Mouse (Mus musculus) left cerebral cortex, adult 9 months (tissue): ENCODE measurements at regions not wholly inside any gene's neighbourhood (a gene's known extent, or its start where the extent isn't known, plus 50 kb on each side); places are given as distances from the start of the nearest gene placed in this dataset.

Experiments
- DNase-seq, 2 experiments: peaks; one replicate each; pipeline ENCODE4 v3.0.0; 2022; ENCODE audit warnings: low spot score in 2 of 2

GRCm38 (mm10) chr1:35925301-35925700 lies 142.9 kb upstream of the Hs6st1 start:
- no peak for DNase-seq

GRCm38 (mm10) chr1:35926191-35927048 lies 141.8 kb upstream of the Hs6st1 start:
- DNase-seq, result no peak

DNA sequence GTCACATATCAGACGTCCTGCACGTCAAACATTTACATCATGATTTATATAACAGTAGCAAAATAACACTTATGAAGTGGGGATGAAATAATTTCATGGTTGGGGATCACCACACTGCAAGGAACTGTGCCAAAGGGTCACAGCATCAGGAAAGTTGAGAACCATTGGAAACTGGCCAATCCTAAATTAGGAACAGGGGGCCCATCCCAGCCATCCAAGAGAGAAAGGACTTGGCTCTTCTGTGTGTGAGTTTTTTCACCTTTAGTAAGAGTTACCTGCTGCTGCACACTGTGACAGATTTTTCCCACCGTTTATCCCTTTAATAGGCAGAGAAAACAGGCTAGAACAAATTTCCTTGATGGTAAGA lies 141.2 kb upstream of the Hs6st1 start:
- no peak for DNase-seq

- no peak for DNase-seq
Measured at GRCm38 (mm10) chr1:35930351-35930750, 137.8 kb upstream of the Hs6st1 start.

- no peak for DNase-seq
Measured at GRCm38 (mm10) chr1:35931056-35931455, 137.1 kb upstream of the Hs6st1 start.

DNA sequence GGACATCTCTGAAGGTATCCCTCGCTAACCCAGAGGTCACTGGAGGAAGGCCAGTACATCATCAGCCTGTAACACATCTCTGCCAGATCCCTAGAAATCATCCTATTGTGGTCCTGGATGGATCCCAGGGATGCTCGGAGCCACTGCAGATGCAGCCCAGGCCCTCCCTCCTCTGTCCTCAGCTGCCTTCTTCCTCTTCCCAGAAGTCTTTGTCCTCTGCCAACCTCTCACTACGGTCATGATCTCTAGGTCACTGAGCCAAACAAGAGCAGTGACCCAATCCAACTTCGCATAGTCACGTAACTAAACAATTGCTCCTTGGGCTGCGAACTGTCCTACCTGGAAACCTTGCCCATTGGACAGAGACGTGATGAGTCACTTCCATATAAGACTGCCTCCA lies 134.7 kb upstream of the Hs6st1 start:
- DNase-seq, result no peak

- DNase-seq, result peak; percentile 27 to 38
Measured at GRCm38 (mm10) chr1:35935099-35935651, 133.0 kb upstream of the Hs6st1 start.

DNA sequence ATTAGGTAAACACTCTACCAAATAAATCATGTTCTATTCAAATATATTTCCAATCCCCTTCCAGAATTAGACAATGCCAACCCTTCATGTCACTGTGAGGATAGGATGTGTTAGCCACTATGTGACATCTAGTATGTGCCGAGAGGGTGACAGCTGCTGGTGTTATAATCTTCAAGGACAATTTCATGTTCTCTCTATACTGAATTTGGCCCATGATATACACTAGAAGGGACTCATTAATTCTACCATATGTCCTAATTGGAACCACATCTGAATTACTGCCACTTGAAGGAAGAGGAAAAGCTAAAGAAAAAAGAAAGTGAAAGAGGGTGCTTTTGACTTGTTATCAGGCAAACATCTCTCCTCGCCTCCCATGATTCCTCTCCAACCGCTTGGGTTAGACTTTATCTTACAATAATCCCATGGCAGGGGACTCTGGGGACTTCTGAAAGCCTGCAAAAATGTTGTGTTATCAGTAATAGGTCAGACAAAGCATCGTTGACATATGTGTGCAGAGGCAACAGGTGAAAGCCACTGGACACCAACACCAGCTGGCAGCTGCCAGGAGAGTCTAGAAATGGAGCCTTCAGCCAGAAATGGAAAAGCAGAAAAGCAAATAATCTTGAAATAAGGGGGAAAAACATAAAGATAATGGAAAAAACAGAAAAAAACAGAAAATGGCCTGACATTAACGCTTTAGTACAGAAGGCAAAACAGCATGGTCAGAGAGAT lies 131.7 kb upstream of the Hs6st1 start:
- no peak for DNase-seq

- DNase-seq, result no peak
Measured at GRCm38 (mm10) chr1:35940236-35940635, 128.0 kb upstream of the Hs6st1 start.

DNA sequence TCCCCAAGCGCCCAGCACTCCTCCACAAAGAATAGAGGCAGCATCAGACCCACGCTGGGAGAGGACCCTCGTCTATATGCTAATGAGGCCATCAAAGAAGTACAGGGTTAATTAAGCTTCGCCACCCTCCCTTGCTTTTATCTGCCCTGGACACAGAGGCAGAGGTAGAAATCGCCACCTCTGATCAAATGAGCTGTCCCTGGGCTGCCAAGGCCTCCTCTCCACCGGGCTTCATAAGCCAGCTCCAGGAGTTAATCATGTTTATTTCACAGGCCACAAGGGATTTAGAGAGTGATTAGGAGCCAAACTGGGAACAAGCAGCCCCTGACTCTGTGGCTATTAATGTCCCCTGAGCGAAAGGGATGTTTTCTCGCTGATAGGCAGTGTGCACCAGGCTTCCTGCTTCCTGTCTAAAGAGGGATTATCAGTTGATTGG lies 126.5 kb upstream of the Hs6st1 start:
- DNase-seq, result no peak

DNA sequence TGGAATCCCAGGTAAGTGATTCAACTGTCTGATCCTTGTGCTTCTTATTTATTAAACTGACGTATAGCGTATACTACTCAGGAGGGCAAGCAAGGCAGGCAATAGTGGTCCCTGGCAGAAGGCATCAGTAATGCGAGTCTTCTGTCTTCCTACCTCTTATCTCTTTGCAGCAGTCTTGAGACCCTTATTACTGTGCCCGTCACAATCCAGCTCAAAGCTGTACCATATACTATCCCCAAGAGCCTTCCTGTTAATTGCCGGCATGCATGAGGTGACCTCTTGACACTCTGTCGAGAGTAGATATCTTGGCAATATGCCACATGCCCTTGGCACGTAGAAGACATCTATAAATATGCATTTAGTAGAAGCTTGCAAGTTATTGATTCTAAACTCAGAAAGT lies 126.0 kb upstream of the Hs6st1 start:
- no peak for DNase-seq

DNA sequence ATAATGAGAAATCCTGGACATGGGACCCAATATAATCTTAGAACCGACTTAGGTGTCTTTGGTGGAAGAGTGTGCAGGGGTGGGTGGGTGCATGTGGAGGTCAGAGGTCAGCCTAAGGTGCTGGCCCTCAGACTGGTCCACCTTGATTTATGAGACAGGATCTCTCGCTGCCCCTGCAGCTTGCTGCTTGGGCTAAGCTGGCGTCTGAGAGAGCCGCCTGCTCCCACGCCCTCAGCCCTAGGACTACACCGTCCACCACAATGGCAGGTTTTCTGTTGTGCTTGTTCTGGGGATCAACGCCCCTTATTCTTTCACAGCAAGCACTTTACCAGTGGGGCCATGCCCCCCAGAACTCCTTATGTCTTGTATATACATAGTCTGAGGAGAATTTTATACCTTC lies 124.4 kb upstream of the Hs6st1 start:
- no peak for DNase-seq

DNA sequence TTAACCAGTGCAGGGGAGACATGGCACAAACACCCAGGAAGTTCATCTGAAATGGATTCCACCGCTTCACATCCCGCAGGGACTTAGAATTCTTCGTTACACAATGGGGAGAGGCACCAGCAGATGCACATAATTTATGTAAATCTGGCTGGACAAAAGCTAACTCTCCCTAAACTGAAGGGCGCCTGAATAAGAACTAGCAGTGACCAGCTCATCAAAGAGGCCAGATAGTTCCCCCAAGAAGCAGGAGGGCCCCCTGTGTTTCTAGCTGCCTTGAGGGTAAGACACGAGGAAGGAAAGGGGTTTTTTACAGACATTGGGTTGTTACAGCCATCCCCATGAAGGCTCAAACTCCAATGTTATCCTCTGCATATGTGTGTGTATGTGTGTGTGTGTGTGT lies 123.8 kb upstream of the Hs6st1 start:
- no peak for DNase-seq

- DNase-seq, result no peak
Measured at GRCm38 (mm10) chr1:35944849-35945248, 123.4 kb upstream of the Hs6st1 start.

DNA sequence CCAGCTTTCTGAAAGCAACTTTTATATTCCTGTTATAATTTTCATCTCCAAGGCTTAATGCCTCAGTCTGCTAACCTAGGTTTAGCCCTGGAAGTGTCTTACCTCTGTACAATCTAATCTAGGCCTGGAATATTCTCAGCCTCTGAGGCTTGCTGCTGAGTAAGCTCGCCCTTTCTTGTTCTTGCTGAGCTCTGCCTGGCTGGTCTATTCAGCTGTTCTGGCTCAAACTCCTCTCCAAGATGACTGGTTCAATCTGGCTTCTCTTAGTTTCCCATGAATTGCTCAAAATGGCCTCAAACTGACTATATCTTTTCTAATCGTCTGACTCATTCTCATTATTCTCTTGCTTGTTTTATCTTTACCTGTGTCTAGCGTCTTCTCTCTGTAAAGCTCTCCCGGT lies 122.6 kb upstream of the Hs6st1 start:
- DNase-seq, result no peak

DNA sequence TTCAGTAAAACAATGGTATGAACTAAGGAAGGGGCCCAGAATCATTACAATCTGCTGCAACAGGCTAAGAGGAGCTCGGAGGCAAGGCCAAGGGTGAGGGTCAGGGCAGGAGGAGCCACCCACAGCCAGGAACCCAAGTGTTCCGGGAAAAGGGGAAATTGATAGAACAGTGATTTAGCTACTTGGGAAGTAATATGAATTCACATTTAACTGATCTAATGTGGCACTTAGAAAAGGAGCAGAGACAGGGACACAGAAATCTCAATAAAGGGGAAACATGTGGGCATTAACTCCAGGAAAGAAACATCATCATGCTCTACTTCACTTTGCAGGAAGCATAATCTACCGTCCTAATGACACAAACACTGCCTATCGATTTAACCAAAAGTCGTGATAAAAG lies 120.1 kb upstream of the Hs6st1 start:
- DNase-seq, result no peak

DNA sequence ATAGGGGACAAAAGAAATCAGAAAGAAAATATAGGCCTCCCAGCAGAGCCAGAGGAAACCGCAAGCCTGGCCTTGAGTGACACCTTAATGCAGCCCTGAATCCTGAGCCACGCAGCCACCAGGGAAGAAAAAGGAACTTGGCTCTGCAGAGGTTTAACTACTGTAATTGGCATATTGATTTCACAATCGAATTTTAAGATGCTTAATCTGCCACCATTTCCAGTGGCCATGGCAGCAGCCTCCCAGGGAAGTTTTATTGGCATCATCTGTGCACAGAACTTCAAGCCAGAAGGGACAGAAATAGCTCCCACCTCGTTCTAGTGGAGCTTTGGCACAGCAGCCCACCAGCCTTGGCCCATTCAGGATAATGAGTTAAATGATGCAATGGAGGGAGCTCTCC lies 117.1 kb upstream of the Hs6st1 start:
- peak in 1 of 2 experiments; percentile 33 for DNase-seq

DNA sequence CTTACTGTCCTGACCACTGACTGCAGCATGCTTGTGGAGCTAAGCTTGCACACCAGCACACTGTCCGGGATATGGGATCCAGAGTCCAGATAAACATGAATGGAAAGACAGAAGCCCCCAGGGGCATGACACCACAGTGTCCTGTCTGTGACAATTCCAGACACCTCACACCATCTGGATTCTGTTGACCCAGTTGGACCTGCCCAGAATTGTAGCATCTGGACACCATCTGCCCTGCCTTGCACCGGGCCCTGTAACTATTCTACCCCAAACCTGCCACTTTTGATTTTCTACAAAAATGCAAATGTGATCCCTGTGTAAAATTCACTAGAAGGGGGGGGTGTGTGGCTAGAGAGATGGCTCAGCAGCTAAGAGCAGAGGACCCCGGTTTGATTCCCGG lies 114.5 kb upstream of the Hs6st1 start:
- DNase-seq, result no peak

DNA sequence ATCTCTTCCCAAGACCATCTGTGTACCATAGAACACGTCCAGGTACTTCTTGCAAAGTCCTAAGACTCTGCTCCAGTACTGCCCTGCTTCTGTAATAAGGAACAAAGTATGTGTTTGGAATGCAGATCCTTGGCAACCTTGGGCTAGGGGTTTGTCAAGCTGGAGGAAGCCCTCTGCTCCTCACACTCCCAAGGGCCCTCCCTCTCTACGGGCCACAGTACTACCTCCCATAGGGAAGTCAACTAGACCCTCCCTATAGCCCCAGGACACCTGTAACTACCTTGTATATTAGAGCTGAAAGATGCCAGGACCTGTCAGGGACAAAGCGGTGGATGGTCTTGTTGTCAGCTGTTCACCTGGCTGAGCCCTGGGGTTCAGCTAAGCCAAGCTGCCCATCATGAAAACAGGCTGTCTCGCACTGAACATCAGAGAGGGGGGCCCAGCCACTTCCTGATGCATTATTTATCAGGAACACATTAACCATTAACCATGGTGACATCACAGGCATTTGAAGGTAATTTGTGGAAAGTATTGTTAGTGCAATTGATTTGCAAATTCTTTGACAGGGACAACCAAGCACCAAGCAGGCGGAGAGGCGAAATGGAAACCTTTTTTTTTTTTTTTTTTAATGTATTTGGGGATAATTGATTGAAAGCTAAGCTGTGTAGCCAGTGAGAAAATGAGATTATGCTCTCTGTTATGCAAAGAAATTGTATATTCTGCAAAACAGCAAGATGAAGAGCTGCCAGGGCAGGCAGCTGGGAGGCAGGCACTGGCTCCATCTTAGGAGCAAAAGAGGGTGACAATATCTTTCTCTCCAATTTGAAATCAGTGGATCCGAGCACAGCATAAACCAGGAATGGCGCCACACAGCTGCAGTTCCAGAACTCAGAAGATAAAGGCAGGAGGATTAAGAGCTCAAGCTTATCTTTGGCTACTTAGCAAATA lies 110.5 kb upstream of the Hs6st1 start:
- no peak for DNase-seq

GRCm38 (mm10) chr1:35959729-35960128 lies 108.5 kb upstream of the Hs6st1 start:
- DNase-seq, result no peak

GRCm38 (mm10) chr1:35960844-35961243 lies 107.4 kb upstream of the Hs6st1 start:
- DNase-seq, result no peak

DNA sequence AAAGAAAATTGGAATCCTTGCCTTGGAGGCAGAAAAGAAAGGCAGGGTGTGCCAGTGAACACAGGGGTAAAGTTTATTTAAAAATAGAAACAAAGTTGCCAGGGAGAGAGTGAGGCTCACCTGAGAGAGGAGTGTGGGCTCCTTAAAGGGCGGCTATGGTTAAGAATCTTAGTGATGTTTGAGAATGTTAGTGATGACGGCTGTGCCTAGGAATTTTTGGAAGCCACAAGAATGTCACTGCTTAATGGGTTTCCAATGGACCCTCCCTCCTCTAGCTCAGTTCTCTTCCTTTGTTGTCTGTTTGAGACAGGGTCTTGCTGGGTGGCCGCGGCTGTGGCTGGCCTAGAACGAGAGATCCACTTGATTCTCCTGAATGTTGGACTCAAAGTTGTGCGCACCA lies 106.3 kb upstream of the Hs6st1 start:
- DNase-seq, result no peak
